In genomic region chr17:21384057-21384411, GRCm38 (mm10) we compare ENCODE assay signal across 9 mouse cellular contexts. TPM values are rescaled to one million over a fixed set of nuclear protein-coding genes. Genes with fewer than 3 reads are reported as not detected.
DNase-seq lines count a peak whose midpoint lies in the region; ATAC-seq and TF ChIP-seq lines count a peak whose summit lies in the region.
"Had no signal": no experiment of that assay in that cellular context is flagged by ENCODE, and none has a peak within 500 bp of the region (broad histone marks: within the 10 kb centered on the region; RNA-seq: fewer than 3 reads in every experiment).

No protein-coding gene starts in this region.

- H3K4me1 ChIP-seq in heart, embryonic 10.5 days: 0 out of 2 replicates have a peak, but pooled peaks cover 3% of the 10 kb centered on the region
- peaks cover 2% of the 10 kb centered on the region; the same call in 1 of the 2 replicates for H3K4me1 ChIP-seq in heart, embryonic 15.5 days (replicated peaks)
- H3K4me1 ChIP-seq in liver, embryonic 16.5 days (ENCODE audit: control insufficient read depth, low read depth, low read length): no peaks in the 10 kb centered on the region
- no peaks in the 10 kb centered on the region for H3K4me1 ChIP-seq in stomach, postnatal 0 days (replicated peaks; ENCODE audit: control insufficient read depth, insufficient read depth)

- no peak for TF ChIP-seq EP300 in stomach, postnatal 0 days (optimal IDR thresholded peaks at IDR 0.05)

- no peaks in the 10 kb centered on the region for H3K27me3 ChIP-seq in heart, embryonic 10.5 days (ENCODE audit: insufficient read depth, poor library complexity, severe bottlenecking)
- no peaks in the 10 kb centered on the region for H3K27me3 ChIP-seq in Patski
- H3K27me3 ChIP-seq in heart, embryonic 15.5 days: no peaks in the 10 kb centered on the region
- H3K27me3 ChIP-seq in liver, embryonic 16.5 days (ENCODE audit: control insufficient read depth, insufficient read depth, low read depth, low read length): no peaks in the 10 kb centered on the region
- H3K27me3 ChIP-seq in stomach, postnatal 0 days (ENCODE audit: control insufficient read depth, insufficient read depth, low read length): no peaks in the 10 kb centered on the region

- H3K36me3 ChIP-seq in heart, embryonic 10.5 days: no peaks in the 10 kb centered on the region
- H3K36me3 ChIP-seq in heart, embryonic 15.5 days: no peaks in the 10 kb centered on the region
- H3K36me3 ChIP-seq in liver, embryonic 16.5 days (ENCODE audit: control insufficient read depth, insufficient read depth): no peaks in the 10 kb centered on the region
- H3K36me3 ChIP-seq in stomach, postnatal 0 days (ENCODE audit: control insufficient read depth, insufficient read depth, low read length): no peaks in the 10 kb centered on the region

- in situ Hi-C loops in Patski (cut with MboI; ENCODE audit: low pct_unique_long_range_greater_than_20kb): no loop called here

- WGBS in heart, embryonic 10.5 days: 16% methylated on average over 8 of the region's 8 CpGs
- WGBS in heart, embryonic 15.5 days: 6% methylated on average over 8 of the region's 8 CpGs
- 8% methylated on average over 8 of the region's 8 CpGs for WGBS in liver, embryonic 16.5 days (ENCODE audit: insufficient replicate concordance)
- 13% methylated on average over 8 of the region's 8 CpGs for WGBS in stomach, postnatal 0 days

- H3K4me2 ChIP-seq in heart, embryonic 15.5 days: peak overlapping the region; percentile 93
- peak overlapping the region; percentile 66 for H3K4me2 ChIP-seq in liver, embryonic 16.5 days (ENCODE audit: low read depth, low read length)
- H3K4me2 ChIP-seq in stomach, postnatal 0 days (replicated peaks; ENCODE audit: low read depth): peak overlapping the region; percentile 87

- no peak for DNase-seq in heart, embryonic 10.5 days (ENCODE audit: low spot score)
- DNase-seq in heart, adult 11 months: no peak
- no peak for DNase-seq in Patski (ENCODE audit: low read depth, low spot score)
- DNase-seq in stomach, postnatal 0 days (ENCODE audit: low spot score): no peak
- no peak for DNase-seq in cerebellum, adult 9-10 months
- no peak for DNase-seq in left cerebral cortex, postnatal 36 days (ENCODE audit: low spot score in 2 of 2)

- intact Hi-C loops in left cerebral cortex, postnatal 36 days (cut with DNase I): no loop called here

- peak overlapping the region; percentile 73 for H3K27ac ChIP-seq in heart, embryonic 10.5 days
- H3K27ac ChIP-seq in heart, embryonic 15.5 days: peak overlapping the region; percentile 50; the same call in 1 of the 2 replicates
- H3K27ac ChIP-seq in liver, embryonic 16.5 days (ENCODE audit: low read length): no peak overlapping the region
- H3K27ac ChIP-seq in stomach, postnatal 0 days (replicated peaks): no peak overlapping the region

- TF ChIP-seq CTCF in Patski (IDR thresholded peaks at IDR 0.05): no peak
- no peak for TF ChIP-seq CTCF in stomach, postnatal 0 days (IDR thresholded peaks at IDR 0.05; ENCODE audit: low read depth)

- POLR2A ChIA-PET in Patski (lab: Charles Lee): interaction anchor here (0.7 kb wide), 1 partner anchor 81 kb away, joined by 5 read pairs; no protein-coding TSS in a partner anchor

- CTCF ChIA-PET in Patski (lab: Charles Lee): interaction anchor here (1.5 kb wide), 2 partner anchors 9 to 128 kb away, joined by 4 read pairs; no protein-coding TSS in a partner anchor

- peak; percentile 48 for ATAC-seq in Patski
- ATAC-seq in heart, embryonic 15.5 days (replicated peaks; ENCODE audit: insufficient number of reproducible peaks, insufficient read depth, low FRiP score, low read depth): no peak; the same call in 1 of the 2 replicates
- ATAC-seq in liver, embryonic 16.5 days (ENCODE audit: low read depth): peak; percentile 25; the same call in 1 of the 2 replicates
- ATAC-seq in stomach, postnatal 0 days (ENCODE audit: low FRiP score, low TSS enrichment): 0 out of 2 replicates have a peak, but pooled peaks have one; percentile 14

- no peaks in the 10 kb centered on the region for H3K9me3 ChIP-seq in heart, embryonic 10.5 days
- H3K9me3 ChIP-seq in heart, embryonic 15.5 days (replicated peaks): no peaks in the 10 kb centered on the region
- H3K9me3 ChIP-seq in liver, embryonic 16.5 days (replicated peaks; ENCODE audit: control insufficient read depth, low read length): no peaks in the 10 kb centered on the region
- no peaks in the 10 kb centered on the region for H3K9me3 ChIP-seq in stomach, postnatal 0 days (ENCODE audit: control insufficient read depth, low read length)

- peak overlapping the region; percentile 57 for H3K9ac ChIP-seq in heart, embryonic 15.5 days
- H3K9ac ChIP-seq in liver, embryonic 16.5 days (ENCODE audit: low read depth, low read length): no peak overlapping the region
- H3K9ac ChIP-seq in stomach, postnatal 0 days (ENCODE audit: low read length): peak overlapping the region; percentile 64

- H3K4me3 ChIP-seq in heart, embryonic 10.5 days: peak overlapping the region; percentile 70
- H3K4me3 ChIP-seq in heart, embryonic 15.5 days: peak overlapping the region; percentile 68
- H3K4me3 ChIP-seq in liver, embryonic 16.5 days (ENCODE audit: low read depth, low read length): peak overlapping the region; percentile 57
- H3K4me3 ChIP-seq in stomach, postnatal 0 days (ENCODE audit: low read depth, low read length): peak overlapping the region; percentile 52

RNA-seq across cellular contexts. Expression of gene Zfp677, which starts 0.5 kb away (rescaled TPM):
- 1.8 and 2.2 TPM in 2 replicates for polyA plus RNA-seq in heart, embryonic 10.5 days (2016; fragmentation: Nextera tagmentation; extraction: Ambion mirVana)
- 9.4 TPM for polyA plus RNA-seq in Patski (2021)
- polyA plus RNA-seq in heart, embryonic 15.5 days (2015; fragmentation: Nextera tagmentation; extraction: Ambion mirVana): 1.9 and 2.0 TPM in 2 replicates
- 0.50 and 0.54 TPM in 2 replicates for polyA plus RNA-seq in liver, embryonic 16.5 days (2015; fragmentation: Nextera tagmentation; extraction: Ambion mirVana)
- polyA plus RNA-seq in stomach, postnatal 0 days (2015; fragmentation: Nextera tagmentation; extraction: Ambion mirVana): 2.0 and 2.2 TPM in 2 replicates
- total RNA-seq in left cerebral cortex, postnatal 36 days (2021): 1 to 10 TPM in 1 of 2 experiments, under 1 TPM in 1; 0.88 to 1.4 TPM
- total RNA-seq: MEL had no signal

RNA-seq across cellular contexts. Expression of gene Zfp54, which starts 39.0 kb away (rescaled TPM):
- polyA plus RNA-seq in heart, embryonic 10.5 days (2016; fragmentation: Nextera tagmentation; extraction: Ambion mirVana): 3.8 and 3.9 TPM in 2 replicates
- 5.1 TPM for polyA plus RNA-seq in Patski (2021)
- polyA plus RNA-seq in heart, embryonic 15.5 days (2015; fragmentation: Nextera tagmentation; extraction: Ambion mirVana): 2.8 and 4.9 TPM in 2 replicates
- 1.7 and 1.9 TPM in 2 replicates for polyA plus RNA-seq in liver, embryonic 16.5 days (2015; fragmentation: Nextera tagmentation; extraction: Ambion mirVana)
- 4.7 and 5.5 TPM in 2 replicates for polyA plus RNA-seq in stomach, postnatal 0 days (2015; fragmentation: Nextera tagmentation; extraction: Ambion mirVana)
- total RNA-seq in left cerebral cortex, postnatal 36 days (2021): under 1 TPM; 0.62 to 0.79 TPM

Comparison
In these comparisons a context has a peak if more than half of its experiments do, and no peak if none do; other contexts are left out.
1. H3K27ac ChIP-seq: peak in heart, embryonic 10.5 days (single experiment) and heart, embryonic 15.5 days (single experiment); none in liver, embryonic 16.5 days (single experiment) and stomach, postnatal 0 days (single experiment).
2. Peak in every context shown above with its lines, with median percentiles within 50 percentile points of each other: H3K4me3 ChIP-seq and H3K4me2 ChIP-seq.